Mouse (Mus musculus) lung, adult 18-20 months (tissue): ENCODE results near the gene Edc4.
A peak's percentile ranks its signal among the peaks of the same experiment; 100 is the strongest.
"Not testable (repeated sequence)": the region's sequence is repeated elsewhere in the genome, so short reads cannot be mapped to it uniquely, and the experiment has no call there.

Experiments
- DNase-seq, 2 experiments: peaks; one replicate each; pipeline ENCODE4 v3.0.0; 2022; ENCODE audit warnings: mixed read lengths in 2 of 2

Edc4 gene

GRCm38 (mm10) chr8:105880754-105881520, at the start of gene Edc4:
Edc4 (plus strand) TSS chr8:105880881.
- peak; percentile 87 for DNase-seq

GRCm38 (mm10) chr8:105833740-105834139, 46.9 kb upstream of the Edc4 start:
- not testable (repeated sequence) for DNase-seq

- peak; percentile 80 to 87 for DNase-seq
Measured at GRCm38 (mm10) chr8:105835318-105835717, 45.4 kb upstream of the Edc4 start.

DNA sequence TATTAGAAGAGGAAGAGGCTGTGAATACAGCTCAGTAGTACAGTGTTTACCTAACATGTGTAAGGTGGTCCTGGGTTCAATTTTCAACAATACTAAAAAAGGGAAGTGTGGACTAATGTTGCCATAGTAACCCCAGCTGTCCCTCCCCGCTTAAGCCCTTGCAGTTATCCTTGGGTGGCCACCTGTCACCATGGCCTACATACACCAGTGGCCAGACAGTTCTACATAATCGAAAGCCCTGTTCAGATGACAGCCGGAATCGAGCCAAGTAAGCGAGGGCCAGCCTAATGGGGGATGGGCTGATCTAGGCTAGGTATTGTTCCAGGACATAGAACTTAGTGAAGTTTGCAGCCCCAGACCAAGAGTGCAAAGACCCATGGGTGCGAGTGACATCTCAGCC, 43.7 kb upstream of the Edc4 start:
- DNase-seq = no peak

DNA sequence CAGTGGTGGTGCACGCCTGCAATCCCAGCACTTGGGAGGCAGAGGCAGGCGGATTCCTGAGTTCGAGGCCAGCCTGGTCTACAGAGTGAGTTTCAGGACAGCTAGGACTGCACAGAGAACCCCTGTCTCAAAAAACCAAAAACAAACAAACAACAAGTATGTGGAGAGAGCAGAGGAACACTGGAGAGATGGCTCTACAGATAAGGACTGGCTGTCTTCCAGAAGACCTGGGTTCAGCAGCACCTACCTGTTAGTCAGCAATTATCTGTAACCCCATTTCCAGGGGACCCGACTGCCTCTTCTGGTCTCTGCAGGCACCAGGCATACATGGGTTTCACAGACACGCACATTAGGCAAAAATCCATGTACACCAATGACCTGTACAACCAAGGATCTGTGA, 41.5 kb upstream of the Edc4 start:
- no peak for DNase-seq

DNA sequence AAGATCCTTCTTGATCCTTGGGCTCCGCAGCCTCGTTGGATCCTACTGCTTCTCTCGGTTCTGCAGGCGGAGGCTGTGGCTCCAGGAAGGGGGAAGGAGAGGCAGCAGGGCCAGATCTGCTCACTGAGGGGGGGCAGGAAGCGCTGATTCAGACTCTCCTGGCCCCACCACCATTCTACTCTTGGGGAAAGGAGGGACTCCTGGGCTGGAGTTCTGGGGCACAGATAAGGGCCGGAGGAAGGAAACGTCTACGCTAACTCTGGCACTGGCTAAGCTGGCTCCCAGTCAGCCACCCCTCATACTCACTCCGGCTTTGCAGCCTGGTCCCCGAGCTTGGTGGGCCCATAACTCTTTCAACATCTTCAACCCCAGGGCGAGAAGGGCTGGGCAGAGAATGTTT, 34.0 kb upstream of the Edc4 start:
- DNase-seq = no peak

- DNase-seq = no peak
Measured at GRCm38 (mm10) chr8:105850014-105850413, 30.7 kb upstream of the Edc4 start.

- DNase-seq = no peak
Measured at GRCm38 (mm10) chr8:105850611-105851010, 30.1 kb upstream of the Edc4 start.

GRCm38 (mm10) chr8:105851651-105852143, 29.0 kb upstream of the Edc4 start:
- DNase-seq = peak; percentile 89 to 92

DNA sequence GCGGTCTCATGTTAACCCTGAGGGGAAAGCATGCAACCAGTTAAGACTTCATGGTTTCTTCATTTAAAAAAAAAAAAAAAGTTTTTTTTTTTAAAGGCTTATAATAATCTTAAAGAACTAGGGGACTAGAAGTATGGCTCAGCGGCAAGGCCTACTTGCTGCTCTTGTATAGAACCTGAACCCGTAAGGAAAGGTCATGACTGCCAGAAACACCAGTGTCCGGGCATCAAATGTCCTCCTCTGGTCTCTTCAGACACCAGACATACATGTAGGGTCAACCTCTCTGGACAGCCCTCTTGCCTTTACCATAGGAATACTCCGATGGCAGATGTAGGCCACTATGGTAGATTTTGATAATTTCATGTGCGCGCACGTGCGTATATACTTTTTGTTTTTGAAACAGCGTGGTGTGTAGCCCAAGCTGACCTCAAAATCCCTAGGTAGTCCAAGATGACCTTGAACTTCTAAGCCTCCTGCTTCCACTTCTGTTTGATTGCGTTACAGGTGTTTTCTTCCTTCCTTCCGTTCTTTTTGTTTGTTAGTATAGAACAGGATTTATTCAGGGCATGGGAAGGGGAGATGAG, 28.4 kb upstream of the Edc4 start:
- DNase-seq = no peak

GRCm38 (mm10) chr8:105853178-105853577, 27.5 kb upstream of the Edc4 start, which contains the start of gene Cenpt:
Cenpt (minus strand) TSS chr8:105853278.
- DNase-seq = no peak

- no peak for DNase-seq
Measured at GRCm38 (mm10) chr8:105854303-105854702, 26.4 kb upstream of the Edc4 start.

DNA sequence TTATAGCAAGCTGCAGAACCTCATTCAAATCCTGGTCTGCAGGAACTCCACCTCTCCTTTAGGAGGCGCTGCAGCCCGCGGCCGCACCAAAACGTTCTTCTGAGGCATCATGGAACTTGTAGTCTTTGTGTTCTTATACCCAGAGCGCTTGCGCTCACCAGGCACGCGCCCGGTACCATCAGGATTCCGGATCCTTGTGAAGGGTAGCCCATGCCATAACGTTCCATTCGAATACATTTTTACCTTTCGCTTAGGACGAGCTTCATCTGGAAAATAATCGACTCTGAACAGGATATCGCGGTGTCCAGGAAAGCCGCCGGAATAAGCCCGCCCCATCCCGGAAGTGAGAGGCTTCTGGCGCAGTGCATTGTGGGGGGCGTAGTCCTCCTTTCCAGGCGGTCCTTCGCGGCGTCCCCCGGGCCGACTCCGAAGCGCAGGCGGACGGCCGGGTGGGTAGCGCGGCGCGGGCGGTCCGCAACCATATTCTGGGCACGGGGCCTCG, 25.9 kb upstream of the Edc4 start, which contains the start of gene Thap11:
Gene Thap11, plus strand, starts transcription at position 418 of the 502 bp plus-strand sequence.
- peak; percentile 93 to 94 for DNase-seq

DNA sequence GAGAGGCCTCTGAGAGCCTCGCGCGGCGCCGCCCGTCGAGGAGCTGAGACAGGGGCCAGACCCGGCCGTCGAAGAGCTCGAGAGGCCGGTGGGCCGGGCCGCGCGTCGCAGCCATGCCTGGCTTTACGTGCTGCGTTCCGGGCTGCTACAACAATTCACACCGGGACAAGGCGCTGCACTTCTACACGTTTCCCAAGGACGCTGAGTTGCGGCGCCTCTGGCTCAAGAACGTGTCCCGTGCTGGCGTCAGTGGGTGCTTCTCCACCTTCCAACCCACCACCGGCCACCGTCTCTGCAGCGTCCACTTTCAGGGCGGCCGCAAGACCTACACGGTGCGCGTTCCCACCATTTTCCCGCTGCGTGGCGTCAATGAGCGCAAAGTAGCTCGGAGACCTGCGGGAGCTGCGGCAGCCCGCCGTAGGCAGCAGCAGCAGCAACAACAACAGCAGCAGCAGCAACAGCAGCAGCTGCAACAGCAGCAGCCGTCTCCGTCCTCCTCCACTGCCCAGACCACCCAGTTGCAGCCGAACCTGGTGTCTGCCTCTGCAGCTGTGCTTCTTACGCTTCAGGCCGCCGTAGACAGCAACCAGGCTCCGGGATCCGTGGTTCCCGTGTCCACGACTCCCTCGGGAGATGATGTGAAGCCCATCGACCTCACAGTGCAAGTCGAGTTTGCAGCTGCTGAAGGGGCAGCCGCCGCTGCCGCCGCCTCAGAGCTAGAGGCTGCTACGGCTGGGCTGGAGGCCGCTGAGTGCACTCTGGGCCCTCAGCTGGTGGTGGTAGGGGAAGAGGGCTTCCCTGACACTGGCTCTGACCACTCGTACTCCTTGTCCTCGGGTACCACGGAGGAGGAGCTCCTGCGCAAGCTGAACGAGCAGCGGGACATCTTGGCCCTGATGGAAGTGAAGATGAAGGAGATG, 25.2 kb upstream of the Edc4 start:
- DNase-seq = peak; percentile 39 to 52

GRCm38 (mm10) chr8:105856168-105856835, 24.4 kb upstream of the Edc4 start:
- no peak for DNase-seq

GRCm38 (mm10) chr8:105858495-105858894, 22.2 kb upstream of the Edc4 start:
- peak in 1 of 2 experiments; percentile 29 for DNase-seq

DNA sequence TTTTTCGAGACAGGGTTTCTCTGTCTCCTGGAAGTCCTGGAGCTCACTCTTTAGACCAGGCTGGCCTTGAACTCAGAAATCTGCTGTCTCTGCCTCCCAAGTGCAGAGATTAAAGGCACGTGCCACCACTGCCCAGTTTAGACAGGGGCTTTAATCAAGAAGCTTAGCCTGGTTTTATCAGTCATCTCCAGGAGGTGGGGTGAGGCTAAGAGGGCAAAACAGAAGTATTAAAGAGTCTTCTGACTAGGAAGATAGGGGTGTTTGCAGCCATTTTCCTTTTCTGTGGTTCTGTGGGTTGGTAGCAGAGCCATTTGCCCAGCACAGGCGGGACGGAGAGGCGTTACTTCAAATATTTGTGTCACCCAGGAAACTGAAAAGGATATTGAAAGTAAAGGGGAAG, 21.4 kb upstream of the Edc4 start:
- DNase-seq = no peak

DNA sequence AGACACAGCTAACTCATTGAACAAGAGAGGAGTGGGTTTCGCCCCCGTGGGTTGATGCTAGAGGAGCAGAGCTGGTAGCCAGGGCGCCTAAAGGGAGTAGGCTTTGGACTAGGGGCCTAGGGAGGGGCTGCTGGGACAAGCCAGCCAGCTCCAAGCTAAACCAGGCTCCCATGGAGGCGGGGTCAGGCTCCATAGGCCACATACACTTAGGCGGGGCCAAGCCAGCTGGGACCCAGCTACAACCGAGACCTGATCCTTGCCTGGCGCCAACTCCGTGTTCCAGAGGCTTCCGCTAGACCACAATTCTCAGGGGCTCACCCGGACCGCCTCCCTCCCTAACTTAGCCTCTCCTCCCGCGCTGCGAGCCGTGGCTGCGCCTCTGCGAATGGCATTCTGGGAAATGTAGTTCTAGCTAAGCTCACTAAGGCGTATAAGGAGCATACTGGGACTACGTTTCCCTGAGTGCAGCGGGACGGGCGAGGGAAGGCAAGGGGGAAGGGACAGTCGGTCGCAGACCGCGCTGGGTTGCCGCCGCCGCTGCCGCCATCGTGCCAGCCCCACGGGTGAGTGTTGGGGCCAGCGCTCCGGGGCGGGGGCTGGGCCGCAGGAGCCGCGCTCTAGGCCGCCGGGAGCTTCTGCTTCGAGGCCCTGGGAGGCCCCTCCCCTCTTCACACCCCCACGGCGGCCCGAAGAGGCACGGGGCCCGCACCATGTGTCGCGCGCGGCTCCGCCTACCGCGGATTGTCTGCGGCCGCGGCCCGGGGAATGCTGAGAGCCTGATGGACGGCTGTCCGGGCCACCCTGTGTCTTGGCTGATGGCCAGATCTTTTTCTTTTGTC, 20.3 kb upstream of the Edc4 start, which contains the start of gene Nutf2:
Gene Nutf2, plus strand, starts transcription at position 438 of the 839 bp plus-strand sequence.
- DNase-seq = peak; percentile 98 to 99

- DNase-seq = no peak
Measured at GRCm38 (mm10) chr8:105861951-105862350, 18.7 kb upstream of the Edc4 start.

DNA sequence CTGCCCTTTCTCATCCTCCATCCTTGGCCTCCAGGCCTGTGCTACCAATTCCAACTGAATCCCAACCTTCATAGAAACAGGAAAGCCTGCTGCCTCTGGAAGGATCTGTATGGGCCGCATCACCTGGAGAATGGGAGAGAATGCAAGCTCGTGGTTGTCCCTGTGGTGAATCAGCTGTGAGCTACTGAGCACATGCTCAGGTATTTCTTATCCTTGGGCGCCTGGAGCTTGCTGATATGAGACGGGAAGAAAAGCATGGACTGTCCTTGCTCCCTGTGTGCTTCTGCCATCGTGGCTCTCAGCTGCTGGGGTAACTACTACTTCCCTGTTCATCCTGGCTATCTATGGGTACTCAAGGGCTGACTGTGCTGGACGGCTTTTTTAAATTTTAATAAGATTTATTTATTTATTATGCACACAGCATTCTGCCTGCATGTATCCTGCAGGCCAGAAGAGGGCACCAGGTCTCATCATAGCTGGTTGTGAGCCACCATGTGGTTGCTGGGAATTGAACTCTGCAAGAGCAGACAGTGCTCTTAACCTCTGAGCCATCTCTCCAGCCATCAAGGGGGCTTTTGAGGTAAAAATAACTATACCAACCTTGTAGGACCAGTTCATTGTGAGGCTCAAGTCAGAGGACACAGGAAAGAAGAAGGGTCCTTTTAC, 14.2 kb upstream of the Edc4 start:
- no peak for DNase-seq

DNA sequence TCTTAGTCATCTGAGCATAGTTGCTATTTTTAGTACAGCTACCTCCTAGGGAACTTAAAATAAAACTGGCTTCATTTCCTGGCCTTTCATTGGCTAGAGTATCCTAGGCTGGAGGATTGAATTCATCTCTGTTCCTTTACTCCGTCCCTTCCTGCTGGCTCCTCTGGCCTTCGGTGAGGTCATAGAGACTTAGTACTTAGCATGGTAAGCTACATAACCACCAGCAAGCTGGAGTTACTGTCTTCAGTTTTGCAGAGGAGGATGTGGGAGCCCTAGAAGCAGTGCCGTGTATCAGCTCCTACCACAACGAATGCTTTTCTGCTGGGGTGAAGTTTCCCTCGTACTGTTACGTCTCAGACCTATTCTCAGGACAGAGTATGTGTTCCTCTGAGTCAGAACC, 6.4 kb upstream of the Edc4 start:
- no peak for DNase-seq
